Mouse (Mus musculus): ENCODE data around the gene Epn1. TPM values are rescaled to one million over a fixed set of nuclear protein-coding genes. Genes with fewer than 3 reads are reported as not detected.
A peak's percentile ranks its signal among the peaks of the same experiment; 100 is the strongest.

The Epn1 gene
- 73.5 and 80.1 TPM in 2 replicates for polyA plus RNA-seq (2015; fragmentation: Nextera tagmentation; extraction: Ambion mirVana)

GRCm38 (mm10) chr7:5080010-5080751 is at the start of gene Epn1:
Epn1 (plus strand) TSS chr7:5080235.
- Histone ChIP-seq H3K4me3 (replicated peaks) (peak within 1 kb of the TSS; percentile 98), H3K27me3 (no peaks in the 10 kb centered on the region), H3K4me1 (replicated peaks) (peaks cover 25% of the 10 kb centered on the region), H3K9me3 (no peaks in the 10 kb centered on the region), H3K9ac (replicated peaks) (peak within 1 kb of the TSS; percentile 96), H3K36me3 (peaks cover 57% of the 10 kb centered on the region), H3K4me2 (replicated peaks) (peak within 1 kb of the TSS; percentile 95), H3K27ac (peak within 1 kb of the TSS; percentile 90)
- ATAC-seq: peak; percentile 98
- WGBS: under 1% methylated on average over 79 of the region's 81 CpGs

- H3K4me2 ChIP-seq (replicated peaks): no peak overlapping the region
- H3K27ac ChIP-seq: no peak overlapping the region
- ATAC-seq: no peak
- H3K9ac ChIP-seq (replicated peaks): no peak overlapping the region
- H3K4me1 ChIP-seq (replicated peaks): no peaks in the 10 kb centered on the region
- 87% methylated on average over 63 of the region's 63 CpGs for WGBS
- peaks cover 27% of the 10 kb centered on the region for H3K9me3 ChIP-seq
- no peaks in the 10 kb centered on the region for H3K27me3 ChIP-seq
- no peak overlapping the region; the same call in 1 of the 2 replicates for H3K4me3 ChIP-seq (replicated peaks)
- peaks cover 85% of the 10 kb centered on the region for H3K36me3 ChIP-seq
Observed at GRCm38 (mm10) chr7:5030554-5031275, 49.3 kb upstream of the Epn1 start.

- Histone ChIP-seq H3K27ac (no peak overlapping the region), H3K4me2 (replicated peaks) (no peak overlapping the region), H3K36me3 (peaks cover 92% of the 10 kb centered on the region), H3K4me1 (replicated peaks) (no peaks in the 10 kb centered on the region), H3K27me3 (no peaks in the 10 kb centered on the region), H3K9me3 (peaks cover 27% of the 10 kb centered on the region), H3K9ac (replicated peaks) (no peak overlapping the region), H3K4me3 (replicated peaks) (no peak overlapping the region; the same call in 1 of the 2 replicates)
- ATAC-seq: no peak
- 78% methylated on average over 46 of the region's 46 CpGs for WGBS
Observed at GRCm38 (mm10) chr7:5031496-5031895, 48.5 kb upstream of the Epn1 start.

- no peak within 1 kb of the TSS for H3K27ac ChIP-seq
- ATAC-seq: no peak
- no peak within 1 kb of the TSS for H3K4me2 ChIP-seq (replicated peaks)
- 93% methylated on average over 3 of the region's 3 CpGs for WGBS
- H3K27me3 ChIP-seq: no peaks in the 10 kb centered on the region
- H3K4me1 ChIP-seq (replicated peaks): peaks cover 11% of the 10 kb centered on the region; the same call in 1 of the 2 replicates
- H3K9me3 ChIP-seq: peaks cover 27% of the 10 kb centered on the region
- peaks cover 77% of the 10 kb centered on the region for H3K36me3 ChIP-seq
- H3K4me3 ChIP-seq (replicated peaks): no peak within 1 kb of the TSS
- H3K9ac ChIP-seq (replicated peaks): no peak within 1 kb of the TSS
Observed at GRCm38 (mm10) chr7:5033818-5034217, 46.2 kb upstream of the Epn1 start, which contains the start of gene 4632433K11Rik. 4632433K11Rik (plus strand) TSS chr7:5034118.

- Histone ChIP-seq H3K27me3 (no peaks in the 10 kb centered on the region), H3K9ac (replicated peaks) (no peak overlapping the region), H3K4me2 (replicated peaks) (no peak overlapping the region), H3K9me3 (peaks cover 13% of the 10 kb centered on the region), H3K36me3 (peaks cover 58% of the 10 kb centered on the region), H3K4me1 (replicated peaks) (peaks cover 23% of the 10 kb centered on the region), H3K4me3 (replicated peaks) (no peak overlapping the region), H3K27ac (no peak overlapping the region)
- no peak for ATAC-seq
- 95% methylated on average over 17 of the region's 17 CpGs for WGBS
Observed at GRCm38 (mm10) chr7:5035628-5036027, 44.4 kb upstream of the Epn1 start.

GRCm38 (mm10) chr7:5036136-5036535 is 43.9 kb upstream of the Epn1 start:
- no peak overlapping the region for H3K4me3 ChIP-seq (replicated peaks)
- peaks cover 7% of the 10 kb centered on the region for H3K9me3 ChIP-seq
- no peaks in the 10 kb centered on the region for H3K27me3 ChIP-seq
- 94% methylated on average over 9 of the region's 9 CpGs for WGBS
- no peak overlapping the region for H3K9ac ChIP-seq (replicated peaks)
- peaks cover 55% of the 10 kb centered on the region for H3K36me3 ChIP-seq
- no peak for ATAC-seq
- no peak overlapping the region for H3K27ac ChIP-seq
- H3K4me2 ChIP-seq (replicated peaks): no peak overlapping the region
- H3K4me1 ChIP-seq (replicated peaks): peaks cover 23% of the 10 kb centered on the region

GRCm38 (mm10) chr7:5037026-5037425 is 43.0 kb upstream of the Epn1 start:
- peaks cover 48% of the 10 kb centered on the region for H3K36me3 ChIP-seq
- H3K9me3 ChIP-seq: no peaks in the 10 kb centered on the region
- peaks cover 23% of the 10 kb centered on the region for H3K4me1 ChIP-seq (replicated peaks)
- no peak for ATAC-seq
- H3K27ac ChIP-seq: no peak overlapping the region
- no peak overlapping the region for H3K9ac ChIP-seq (replicated peaks)
- H3K4me2 ChIP-seq (replicated peaks): 0 out of 2 replicates have a peak overlapping the region, but pooled peaks have one; percentile 60
- no peaks in the 10 kb centered on the region for H3K27me3 ChIP-seq
- H3K4me3 ChIP-seq (replicated peaks): no peak overlapping the region
- 94% methylated on average over 7 of the region's 7 CpGs for WGBS

GRCm38 (mm10) chr7:5037467-5037866 is 42.6 kb upstream of the Epn1 start:
- Histone ChIP-seq H3K9me3 (no peaks in the 10 kb centered on the region), H3K27me3 (no peaks in the 10 kb centered on the region), H3K4me3 (replicated peaks) (peak overlapping the region; percentile 64), H3K27ac (peak overlapping the region; percentile 97), H3K9ac (replicated peaks) (peak overlapping the region; percentile 79), H3K4me2 (replicated peaks) (peak overlapping the region; percentile 60), H3K36me3 (peaks cover 44% of the 10 kb centered on the region), H3K4me1 (replicated peaks) (peaks cover 23% of the 10 kb centered on the region)
- no peak for ATAC-seq
- 88% methylated on average over 8 of the region's 8 CpGs for WGBS

GRCm38 (mm10) chr7:5038109-5038732 is 41.8 kb upstream of the Epn1 start, which contains the start of gene Zfp784:
Zfp784 (minus strand) TSS chr7:5038446.
- H3K27ac ChIP-seq: peak within 1 kb of the TSS; percentile 97
- H3K4me1 ChIP-seq (replicated peaks): peaks cover 23% of the 10 kb centered on the region
- peak within 1 kb of the TSS; percentile 79 for H3K9ac ChIP-seq (replicated peaks)
- H3K9me3 ChIP-seq: no peaks in the 10 kb centered on the region
- peak within 1 kb of the TSS; percentile 60 for H3K4me2 ChIP-seq (replicated peaks)
- under 1% methylated on average over 48 of the region's 48 CpGs for WGBS
- peaks cover 36% of the 10 kb centered on the region for H3K36me3 ChIP-seq
- H3K4me3 ChIP-seq (replicated peaks): peak within 1 kb of the TSS; percentile 64
- peak; percentile 97 for ATAC-seq
- H3K27me3 ChIP-seq: no peaks in the 10 kb centered on the region

- H3K4me1 ChIP-seq (replicated peaks): peaks cover 23% of the 10 kb centered on the region
- peak overlapping the region; percentile 79 for H3K9ac ChIP-seq (replicated peaks)
- peaks cover 29% of the 10 kb centered on the region for H3K36me3 ChIP-seq
- WGBS: 31% methylated on average over 5 of the region's 5 CpGs
- H3K9me3 ChIP-seq: no peaks in the 10 kb centered on the region
- H3K27me3 ChIP-seq: no peaks in the 10 kb centered on the region
- H3K27ac ChIP-seq: peak overlapping the region; percentile 97; the same call in 1 of the 2 replicates
- no peak for ATAC-seq
- peak overlapping the region; percentile 60 for H3K4me2 ChIP-seq (replicated peaks)
- peak overlapping the region; percentile 64 for H3K4me3 ChIP-seq (replicated peaks)
Observed at GRCm38 (mm10) chr7:5038940-5039339, 41.1 kb upstream of the Epn1 start.

- ATAC-seq: no peak
Observed at GRCm38 (mm10) chr7:5044981-5045380, 35.1 kb upstream of the Epn1 start.

More at GRCm38 (mm10) chr7:5044981-5045380, 35.1 kb upstream of the Epn1 start:
- H3K4me1 ChIP-seq (replicated peaks): 0 out of 2 replicates have a peak, but pooled peaks cover 1% of the 10 kb centered on the region
- no peak overlapping the region for H3K9ac ChIP-seq (replicated peaks)
- no peaks in the 10 kb centered on the region for H3K9me3 ChIP-seq
- H3K4me3 ChIP-seq (replicated peaks): no peak overlapping the region
- H3K4me2 ChIP-seq (replicated peaks): no peak overlapping the region
- H3K27ac ChIP-seq: no peak overlapping the region
- H3K27me3 ChIP-seq: no peaks in the 10 kb centered on the region
- H3K36me3 ChIP-seq: peaks cover 4% of the 10 kb centered on the region
- 74% methylated on average over 2 of the region's 2 CpGs for WGBS
